Mouse (Mus musculus): ENCODE data around the gene Akap8l. TPM values are rescaled to one million over a fixed set of nuclear protein-coding genes. Genes with fewer than 3 reads are reported as not detected.
A peak's percentile ranks its signal among the peaks of the same experiment; 100 is the strongest.

Akap8l gene
- polyA plus RNA-seq, 1 experiment from 2014 or later = 35.4 TPM

GRCm38 (mm10) chr17:32319950-32320349 is 30.5 kb downstream of the Akap8l start:
- peak overlapping the region; percentile 93 for H3K4me2 ChIP-seq
- H3K27me3 ChIP-seq = no peaks in the 10 kb centered on the region
- peak overlapping the region; percentile 81 for H3K4me3 ChIP-seq (replicated peaks)
- WGBS (ENCODE audit: insufficient replicate concordance) = 0% methylated on average over 7 of the region's 7 CpGs
- DNase-seq (no peak), ATAC-seq (ENCODE audit: low read depth) (no peak)
- peak overlapping the region; percentile 87 for H3K27ac ChIP-seq
- no peaks in the 10 kb centered on the region for H3K9me3 ChIP-seq (replicated peaks)
- H3K9ac ChIP-seq = peak overlapping the region; percentile 86
- H3K36me3 ChIP-seq = peaks cover 52% of the 10 kb centered on the region
- peaks cover 42% of the 10 kb centered on the region for H3K4me1 ChIP-seq (replicated peaks)

GRCm38 (mm10) chr17:32317708-32318107 is 32.7 kb downstream of the Akap8l start:
- no peaks in the 10 kb centered on the region for H3K9me3 ChIP-seq (replicated peaks)
- no peak overlapping the region for H3K27ac ChIP-seq
- ATAC-seq (ENCODE audit: low read depth) (no peak), DNase-seq (no peak)
- H3K4me3 ChIP-seq (replicated peaks) = no peak overlapping the region
- H3K4me1 ChIP-seq (replicated peaks) = peaks cover 48% of the 10 kb centered on the region
- no peaks in the 10 kb centered on the region for H3K27me3 ChIP-seq
- no peak overlapping the region for H3K4me2 ChIP-seq
- peaks cover 60% of the 10 kb centered on the region for H3K36me3 ChIP-seq
- peak overlapping the region; percentile 33; the same call in 1 of the 2 replicates for H3K9ac ChIP-seq
- 79% methylated on average over 3 of the region's 3 CpGs for WGBS (ENCODE audit: insufficient replicate concordance)

GRCm38 (mm10) chr17:32317032-32317431 is 33.4 kb downstream of the Akap8l start:
- ATAC-seq (ENCODE audit: low read depth) (no peak), DNase-seq (no peak)
- Histone ChIP-seq H3K27ac (no peak overlapping the region), H3K36me3 (peaks cover 67% of the 10 kb centered on the region), H3K9me3 (replicated peaks) (no peaks in the 10 kb centered on the region), H3K9ac (no peak overlapping the region), H3K4me1 (replicated peaks) (peaks cover 42% of the 10 kb centered on the region), H3K27me3 (no peaks in the 10 kb centered on the region), H3K4me3 (replicated peaks) (no peak overlapping the region), H3K4me2 (no peak overlapping the region)
- 90% methylated on average over 8 of the region's 8 CpGs for WGBS (ENCODE audit: insufficient replicate concordance)

- ATAC-seq (ENCODE audit: low read depth) (no peak), DNase-seq (no peak)
- Histone ChIP-seq H3K4me3 (replicated peaks) (no peak overlapping the region), H3K27ac (no peak overlapping the region), H3K4me2 (no peak overlapping the region), H3K4me1 (replicated peaks) (peaks cover 35% of the 10 kb centered on the region), H3K36me3 (peaks cover 82% of the 10 kb centered on the region), H3K9ac (no peak overlapping the region), H3K27me3 (no peaks in the 10 kb centered on the region), H3K9me3 (replicated peaks) (no peaks in the 10 kb centered on the region)
- WGBS (ENCODE audit: insufficient replicate concordance) = 84% methylated on average over 5 of the region's 5 CpGs
Measured at GRCm38 (mm10) chr17:32315560-32315959, 34.8 kb downstream of the Akap8l start.

GRCm38 (mm10) chr17:32313892-32314291 is 36.5 kb downstream of the Akap8l start:
- H3K4me2 ChIP-seq = no peak overlapping the region
- DNase-seq (no peak), ATAC-seq (ENCODE audit: low read depth) (peak; percentile 50)
- peak overlapping the region; percentile 15; the same call in 1 of the 2 replicates for H3K27ac ChIP-seq
- no peaks in the 10 kb centered on the region for H3K9me3 ChIP-seq (replicated peaks)
- H3K4me3 ChIP-seq (replicated peaks) = no peak overlapping the region
- H3K9ac ChIP-seq = no peak overlapping the region
- peaks cover 98% of the 10 kb centered on the region for H3K36me3 ChIP-seq
- H3K4me1 ChIP-seq (replicated peaks) = peaks cover 36% of the 10 kb centered on the region
- H3K27me3 ChIP-seq = no peaks in the 10 kb centered on the region
- WGBS (ENCODE audit: insufficient replicate concordance) = 38% methylated on average over 5 of the region's 5 CpGs

- peaks cover 36% of the 10 kb centered on the region for H3K4me1 ChIP-seq (replicated peaks)
- H3K9me3 ChIP-seq (replicated peaks) = no peaks in the 10 kb centered on the region
- ATAC-seq (ENCODE audit: low read depth) = no peak
- no peak overlapping the region for H3K4me2 ChIP-seq
- no peak overlapping the region for H3K27ac ChIP-seq
- H3K9ac ChIP-seq = no peak overlapping the region
- H3K27me3 ChIP-seq = no peaks in the 10 kb centered on the region
- WGBS (ENCODE audit: insufficient replicate concordance) = 90% methylated on average over 8 of the region's 8 CpGs
- no peak overlapping the region for H3K4me3 ChIP-seq (replicated peaks)
- no peak for DNase-seq
- peaks cover 98% of the 10 kb centered on the region for H3K36me3 ChIP-seq
Measured at GRCm38 (mm10) chr17:32312801-32313200, 37.6 kb downstream of the Akap8l start.

- Histone ChIP-seq H3K9ac (no peak overlapping the region), H3K4me1 (replicated peaks) (peaks cover 33% of the 10 kb centered on the region), H3K36me3 (peaks cover 98% of the 10 kb centered on the region), H3K27ac (peak overlapping the region; percentile 2; the same call in 1 of the 2 replicates), H3K4me3 (replicated peaks) (no peak overlapping the region), H3K27me3 (no peaks in the 10 kb centered on the region), H3K4me2 (no peak overlapping the region), H3K9me3 (replicated peaks) (no peaks in the 10 kb centered on the region)
- peak; percentile 65; the same call in 1 of the 2 replicates for ATAC-seq (ENCODE audit: low read depth)
- no peak for DNase-seq
- WGBS (ENCODE audit: insufficient replicate concordance) = 35% methylated on average over 4 of the region's 4 CpGs
Measured at GRCm38 (mm10) chr17:32307963-32308362, 42.4 kb downstream of the Akap8l start.

- H3K4me3 ChIP-seq (replicated peaks) = no peak overlapping the region
- WGBS (ENCODE audit: insufficient replicate concordance) = 72% methylated on average over 1 of the region's 1 CpGs
- DNase-seq (no peak), ATAC-seq (ENCODE audit: low read depth) (no peak)
- H3K9ac ChIP-seq = no peak overlapping the region
- H3K4me2 ChIP-seq = no peak overlapping the region
- H3K27ac ChIP-seq = no peak overlapping the region
- no peaks in the 10 kb centered on the region for H3K27me3 ChIP-seq
- no peaks in the 10 kb centered on the region for H3K9me3 ChIP-seq (replicated peaks)
- peaks cover 2% of the 10 kb centered on the region for H3K36me3 ChIP-seq
- H3K4me1 ChIP-seq (replicated peaks) = no peaks in the 10 kb centered on the region
Measured at GRCm38 (mm10) chr17:32298125-32298524, 52.3 kb downstream of the Akap8l start.

- Histone ChIP-seq H3K4me2 (no peak overlapping the region), H3K27me3 (no peaks in the 10 kb centered on the region), H3K9ac (no peak overlapping the region), H3K4me1 (replicated peaks) (0 out of 2 replicates have a peak, but pooled peaks cover 2% of the 10 kb centered on the region), H3K27ac (no peak overlapping the region), H3K36me3 (no peaks in the 10 kb centered on the region), H3K9me3 (replicated peaks) (no peaks in the 10 kb centered on the region), H3K4me3 (replicated peaks) (no peak overlapping the region)
- 71% methylated on average over 2 of the region's 2 CpGs for WGBS (ENCODE audit: insufficient replicate concordance)
- no peak for ATAC-seq (ENCODE audit: low read depth)
- DNase-seq = no peak
Measured at GRCm38 (mm10) chr17:32295901-32296300, 54.5 kb downstream of the Akap8l start.

GRCm38 (mm10) chr17:32295160-32295559 is 55.2 kb downstream of the Akap8l start:
- WGBS (ENCODE audit: insufficient replicate concordance) = 56% methylated on average over 4 of the region's 4 CpGs
- Histone ChIP-seq H3K4me2 (no peak overlapping the region), H3K4me1 (replicated peaks) (0 out of 2 replicates have a peak, but pooled peaks cover 2% of the 10 kb centered on the region), H3K27me3 (no peaks in the 10 kb centered on the region), H3K27ac (no peak overlapping the region), H3K9me3 (replicated peaks) (no peaks in the 10 kb centered on the region), H3K36me3 (no peaks in the 10 kb centered on the region), H3K9ac (no peak overlapping the region), H3K4me3 (replicated peaks) (no peak overlapping the region)
- DNase-seq (no peak), ATAC-seq (ENCODE audit: low read depth) (no peak)

- DNase-seq (peak; percentile 24), ATAC-seq (ENCODE audit: low read depth) (no peak)
- peaks cover 43% of the 10 kb centered on the region for H3K4me1 ChIP-seq (replicated peaks)
Measured at GRCm38 (mm10) chr17:32285138-32285670, 65.2 kb downstream of the Akap8l start.

More at GRCm38 (mm10) chr17:32285138-32285670, 65.2 kb downstream of the Akap8l start:
- H3K27me3 ChIP-seq = no peaks in the 10 kb centered on the region
- peak overlapping the region; percentile 99 for H3K4me3 ChIP-seq (replicated peaks)
- peak overlapping the region; percentile 99 for H3K27ac ChIP-seq
- peak overlapping the region; percentile 98 for H3K9ac ChIP-seq
- no peaks in the 10 kb centered on the region for H3K36me3 ChIP-seq
- 35% methylated on average over 6 of the region's 6 CpGs for WGBS (ENCODE audit: insufficient replicate concordance)
- H3K4me2 ChIP-seq = peak overlapping the region; percentile 84
- H3K9me3 ChIP-seq (replicated peaks) = no peaks in the 10 kb centered on the region
